Mouse (Mus musculus) megakaryocyte, embryonic 14.5 days (primary cell): ENCODE measurements around the gene Abca4. TPM values are rescaled to one million over a fixed set of nuclear protein-coding genes. Genes with fewer than 3 reads are reported as not detected.
A peak's percentile ranks its signal among the peaks of the same experiment; 100 is the strongest.

Experiments
- H3K27me3 ChIP-seq: replicated peaks from 2 replicates; pipeline ENCODE3; 2012; ENCODE audit warnings: inconsistent platforms
- H3K36me3 ChIP-seq: replicated peaks from 2 replicates; pipeline ENCODE3; 2012; ENCODE audit warnings: low read length, inconsistent platforms, mixed read lengths
- H3K4me1 ChIP-seq: 2 replicates; pipeline ENCODE4 v1.6.1; 2012; ENCODE audit warnings: inconsistent platforms
- H3K4me3 ChIP-seq: replicated peaks from 2 replicates; pipeline ENCODE3; 2012; ENCODE audit warnings: moderate library complexity, mild to moderate bottlenecking, inconsistent platforms
- H3K9me3 ChIP-seq: 2 replicates; pipeline ENCODE4 v1.6.1; 2012; ENCODE audit warnings: inconsistent platforms
- FLI1 ChIP-seq: IDR thresholded peaks from 2 replicates; pipeline ENCODE4 v1.6.1; 2012; ENCODE audit warnings: low read length, inconsistent platforms, mixed read lengths
- GATA1 ChIP-seq: IDR thresholded peaks from 3 replicates; pipeline ENCODE4 v1.6.1; 2012; ENCODE audit warnings: mixed read lengths, low read length, inconsistent platforms, borderline replicate concordance
- polyA plus RNA-seq: library from polyadenylated mRNA; stranded (reverse); fragments of >175 nt; gene quantifications from 2 replicates; pipeline ENCODE4 v1.2.3, GENCODE M21; 2012; ENCODE audit warnings: low replicate concordance; ENCODE audit not compliant: insufficient read depth

Gene Abca4
- polyA plus RNA-seq, 1 experiment: 35.1 TPM

DNA sequence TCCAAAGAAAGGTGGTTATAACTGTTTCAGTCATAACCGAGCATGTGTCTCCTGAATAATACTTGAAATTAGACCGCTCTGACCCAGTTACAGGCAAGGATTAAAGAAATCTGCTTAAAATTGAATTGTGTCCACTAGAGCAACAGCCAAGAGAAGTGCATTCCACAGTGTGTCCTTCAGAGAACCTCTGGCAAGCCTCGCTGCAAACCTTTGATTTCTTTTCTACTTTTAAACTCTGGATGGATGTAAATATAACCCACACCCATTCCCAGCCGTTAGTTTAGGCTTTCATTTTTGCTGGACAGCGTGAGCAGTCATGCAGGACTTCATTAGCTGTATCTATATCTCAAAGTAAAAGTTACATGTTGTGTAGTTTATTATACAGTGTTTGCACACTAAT, 17.6 kb upstream of the Abca4 start:
- H3K4me3 ChIP-seq: no peak overlapping the region
- H3K27me3 ChIP-seq: no peaks in the 10 kb centered on the region
- no peaks in the 10 kb centered on the region for H3K36me3 ChIP-seq
- no peaks in the 10 kb centered on the region for H3K9me3 ChIP-seq
- H3K4me1 ChIP-seq: peaks cover 24% of the 10 kb centered on the region
- TF ChIP-seq FLI1: no peak
- TF ChIP-seq GATA1: no peak

DNA sequence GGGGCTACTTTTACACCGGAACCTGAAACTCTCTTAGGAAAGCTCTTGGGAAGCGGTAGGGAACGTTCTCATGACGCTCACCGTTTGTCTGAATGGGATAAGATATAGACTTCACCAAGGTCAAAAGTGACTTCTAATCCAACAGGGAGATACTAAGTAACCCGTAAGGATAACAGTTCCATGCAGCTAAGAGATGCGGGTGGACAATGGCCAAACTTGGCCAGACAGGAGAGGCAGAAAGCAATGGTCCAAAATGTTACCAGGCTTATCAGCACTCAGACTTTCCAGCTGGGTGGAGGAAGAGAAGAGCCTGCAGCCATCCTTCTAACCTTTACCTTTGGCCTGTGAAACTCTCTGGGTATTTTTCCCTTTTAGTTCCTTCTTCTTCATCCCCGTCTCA, 16.5 kb upstream of the Abca4 start:
- H3K4me3 ChIP-seq: no peak overlapping the region
- no peak for TF ChIP-seq FLI1
- TF ChIP-seq GATA1: no peak
- no peaks in the 10 kb centered on the region for H3K9me3 ChIP-seq
- H3K36me3 ChIP-seq: no peaks in the 10 kb centered on the region
- no peaks in the 10 kb centered on the region for H3K27me3 ChIP-seq
- H3K4me1 ChIP-seq: peaks cover 18% of the 10 kb centered on the region

GRCm38 (mm10) chr3:122033248-122033837, 10.9 kb upstream of the Abca4 start:
- Histone ChIP-seq H3K9me3 (no peaks in the 10 kb centered on the region), H3K4me1 (peaks cover 45% of the 10 kb centered on the region), H3K4me3 (no peak overlapping the region), H3K36me3 (no peaks in the 10 kb centered on the region), H3K27me3 (no peaks in the 10 kb centered on the region)
- no peak for TF ChIP-seq FLI1
- no peak for TF ChIP-seq GATA1

DNA sequence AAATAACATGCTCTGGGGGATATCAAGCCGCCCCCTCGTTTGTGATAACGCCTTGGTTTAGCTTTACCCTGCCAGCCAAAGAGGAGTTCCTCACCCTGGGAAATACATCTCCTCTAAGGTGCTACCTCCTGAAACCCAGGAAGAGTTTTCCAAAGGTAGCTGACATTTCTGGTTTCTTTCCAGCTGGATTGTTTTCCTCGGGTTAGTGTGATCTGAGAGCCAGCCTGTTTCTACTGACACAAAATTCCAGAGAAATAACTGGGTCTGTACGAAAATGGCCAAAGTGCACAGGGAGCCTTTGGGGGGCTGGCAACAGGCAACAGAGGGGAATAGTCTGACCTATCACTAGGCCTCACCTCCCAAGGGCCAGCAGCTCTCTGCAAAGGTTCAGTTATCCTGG, 10.0 kb upstream of the Abca4 start:
- no peak for TF ChIP-seq FLI1
- no peak for TF ChIP-seq GATA1
- Histone ChIP-seq H3K4me3 (no peak overlapping the region), H3K9me3 (no peaks in the 10 kb centered on the region), H3K27me3 (no peaks in the 10 kb centered on the region), H3K4me1 (peaks cover 51% of the 10 kb centered on the region), H3K36me3 (no peaks in the 10 kb centered on the region)

- TF ChIP-seq GATA1 (no peak), FLI1 (no peak)
- no peaks in the 10 kb centered on the region for H3K9me3 ChIP-seq
- H3K36me3 ChIP-seq: no peaks in the 10 kb centered on the region
Measured at GRCm38 (mm10) chr3:122035092-122035491, 9.2 kb upstream of the Abca4 start.

GRCm38 (mm10) chr3:122040522-122040921, 3.7 kb upstream of the Abca4 start:
- Histone ChIP-seq H3K9me3 (no peaks in the 10 kb centered on the region), H3K27me3 (no peaks in the 10 kb centered on the region), H3K36me3 (no peaks in the 10 kb centered on the region), H3K4me3 (no peak overlapping the region), H3K4me1 (peaks cover 83% of the 10 kb centered on the region)
- TF ChIP-seq FLI1: no peak

More at GRCm38 (mm10) chr3:122035092-122035491, 9.2 kb upstream of the Abca4 start:
- no peak overlapping the region for H3K4me3 ChIP-seq
- H3K4me1 ChIP-seq: peaks cover 52% of the 10 kb centered on the region
- no peaks in the 10 kb centered on the region for H3K27me3 ChIP-seq

GRCm38 (mm10) chr3:122043102-122043501, 1.1 kb upstream of the Abca4 start:
- H3K36me3 ChIP-seq: no peaks in the 10 kb centered on the region
- H3K4me1 ChIP-seq: peaks cover 94% of the 10 kb centered on the region
- no peaks in the 10 kb centered on the region for H3K9me3 ChIP-seq
- peak overlapping the region; percentile 86 for H3K4me3 ChIP-seq
- TF ChIP-seq GATA1 (no peak), FLI1 (no peak)
- no peaks in the 10 kb centered on the region for H3K27me3 ChIP-seq

- TF ChIP-seq FLI1 (no peak), GATA1 (no peak)
- Histone ChIP-seq H3K36me3 (no peaks in the 10 kb centered on the region), H3K27me3 (no peaks in the 10 kb centered on the region), H3K9me3 (no peaks in the 10 kb centered on the region), H3K4me1 (peaks cover 96% of the 10 kb centered on the region), H3K4me3 (peak overlapping the region; percentile 11)
Measured at GRCm38 (mm10) chr3:122046187-122046620, 2.0 kb downstream of the Abca4 start.

GRCm38 (mm10) chr3:122047402-122047801, 3.2 kb downstream of the Abca4 start:
- Histone ChIP-seq H3K4me1 (peaks cover 85% of the 10 kb centered on the region), H3K27me3 (no peaks in the 10 kb centered on the region), H3K9me3 (no peaks in the 10 kb centered on the region), H3K4me3 (no peak overlapping the region), H3K36me3 (no peaks in the 10 kb centered on the region)
- TF ChIP-seq GATA1 (no peak), FLI1 (no peak)

GRCm38 (mm10) chr3:122047921-122048861, 3.9 kb downstream of the Abca4 start:
- H3K4me3 ChIP-seq: peak overlapping the region; percentile 70
- no peaks in the 10 kb centered on the region for H3K27me3 ChIP-seq
- TF ChIP-seq FLI1 (no peak), GATA1 (no peak)
- H3K9me3 ChIP-seq: no peaks in the 10 kb centered on the region
- no peaks in the 10 kb centered on the region for H3K36me3 ChIP-seq
- H3K4me1 ChIP-seq: peaks cover 78% of the 10 kb centered on the region

DNA sequence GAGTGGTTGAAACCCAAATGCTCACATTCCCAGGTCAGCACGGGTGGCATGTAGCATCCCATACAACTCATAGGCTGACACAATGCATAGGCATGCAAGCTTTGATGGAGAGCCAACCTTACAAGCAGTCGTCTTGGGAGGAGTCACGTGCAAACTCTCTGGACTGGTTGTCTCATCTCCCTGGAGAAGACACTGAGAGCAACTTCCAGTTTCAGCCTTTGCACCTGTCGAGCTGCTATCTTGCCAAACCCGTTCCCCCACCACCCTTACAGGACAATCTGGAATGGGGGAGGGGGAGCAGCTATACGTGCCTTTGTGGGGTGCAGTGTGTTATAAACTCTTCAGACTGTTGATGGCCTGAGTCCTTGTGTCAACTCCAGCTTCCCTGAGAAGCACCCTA, 4.9 kb downstream of the Abca4 start:
- Histone ChIP-seq H3K27me3 (no peaks in the 10 kb centered on the region), H3K9me3 (no peaks in the 10 kb centered on the region), H3K36me3 (no peaks in the 10 kb centered on the region), H3K4me1 (peaks cover 78% of the 10 kb centered on the region), H3K4me3 (no peak overlapping the region)
- TF ChIP-seq FLI1 (no peak), GATA1 (no peak)
